Mouse (Mus musculus): ENCODE measurements around the gene Rps7.

The Rps7 gene

GRCm38 (mm10) chr12:28635535-28636476 lies at the start of gene Rps7:
Rps7 (minus strand) TSS chr12:28635953.
- DNase-seq (ENCODE audit: low read depth, low spot score), result peak; percentile 96

- no peak for DNase-seq (ENCODE audit: low read depth, low spot score)
Observed at GRCm38 (mm10) chr12:28684674-28685073, 48.9 kb upstream of the Rps7 start.

- no peak for DNase-seq (ENCODE audit: low read depth, low spot score)
Observed at GRCm38 (mm10) chr12:28675925-28676209, 40.1 kb upstream of the Rps7 start.

GRCm38 (mm10) chr12:28675121-28675924 lies 39.6 kb upstream of the Rps7 start, which contains the start of gene Adi1:
Adi1 (plus strand) TSS chr12:28675231.
- peak; percentile 91 for DNase-seq (ENCODE audit: low read depth, low spot score)

GRCm38 (mm10) chr12:28674038-28674720 lies 38.4 kb upstream of the Rps7 start:
- no peak for DNase-seq (ENCODE audit: low read depth, low spot score)

GRCm38 (mm10) chr12:28667287-28667686 lies 31.5 kb upstream of the Rps7 start:
- DNase-seq (ENCODE audit: low read depth, low spot score), result no peak

GRCm38 (mm10) chr12:28666734-28667133 lies 31.0 kb upstream of the Rps7 start:
- no peak for DNase-seq (ENCODE audit: low read depth, low spot score)

GRCm38 (mm10) chr12:28662628-28663027 lies 26.9 kb upstream of the Rps7 start:
- DNase-seq (ENCODE audit: low read depth, low spot score), result no peak

- DNase-seq (ENCODE audit: low read depth, low spot score), result peak; percentile 94
Observed at GRCm38 (mm10) chr12:28649141-28650110, 13.7 kb upstream of the Rps7 start, which contains the start of gene Rnaseh1. Rnaseh1 (plus strand) TSS chr12:28649602.

- no peak for DNase-seq (ENCODE audit: low read depth, low spot score)
Observed at GRCm38 (mm10) chr12:28638778-28639177, 3.0 kb upstream of the Rps7 start.

GRCm38 (mm10) chr12:28636543-28636942 lies 790 bp upstream of the Rps7 start:
- peak; percentile 57 for DNase-seq (ENCODE audit: low read depth, low spot score)

- DNase-seq (ENCODE audit: low read depth, low spot score), result no peak
Observed at GRCm38 (mm10) chr12:28635058-28635534, 657 bp downstream of the Rps7 start.

GRCm38 (mm10) chr12:28628436-28628835 lies 7.3 kb downstream of the Rps7 start:
- DNase-seq (ENCODE audit: low read depth, low spot score), result peak; percentile 58

GRCm38 (mm10) chr12:28627092-28627491 lies 8.7 kb downstream of the Rps7 start:
- peak; percentile 18 for DNase-seq (ENCODE audit: low read depth, low spot score)

GRCm38 (mm10) chr12:28625407-28625806 lies 10.3 kb downstream of the Rps7 start:
- no peak for DNase-seq (ENCODE audit: low read depth, low spot score)

GRCm38 (mm10) chr12:28624251-28624650 lies 11.5 kb downstream of the Rps7 start:
- DNase-seq (ENCODE audit: low read depth, low spot score), result no peak

- DNase-seq (ENCODE audit: low read depth, low spot score), result no peak
Observed at GRCm38 (mm10) chr12:28623195-28623594, 12.6 kb downstream of the Rps7 start, which contains the start of gene Colec11. Colec11 (minus strand) TSS chr12:28623377.

GRCm38 (mm10) chr12:28622641-28623040 lies 13.1 kb downstream of the Rps7 start:
- DNase-seq (ENCODE audit: low read depth, low spot score), result no peak

GRCm38 (mm10) chr12:28622167-28622532 lies 13.6 kb downstream of the Rps7 start:
- DNase-seq (ENCODE audit: low read depth, low spot score), result no peak

GRCm38 (mm10) chr12:28621451-28622166 lies 14.1 kb downstream of the Rps7 start:
- DNase-seq (ENCODE audit: low read depth, low spot score), result no peak
